Mouse (Mus musculus) testis, adult 2 months (tissue): Measurements from ENCODE around the gene Armcx4. TPM values are rescaled to one million over a fixed set of nuclear protein-coding genes. Genes with fewer than 3 reads are reported as not detected.

ENCODE experiments used
- H3K27ac ChIP-seq: fragments of 200-500 bp; 2 replicates; pipeline ENCODE4 v1.5.1; 2012; ENCODE audit warnings: low read depth, low read length; ENCODE audit not compliant: control insufficient read depth, insufficient read depth
- H3K27me3 ChIP-seq: fragments of 200-500 bp; 2 replicates; pipeline ENCODE4 v1.6.1; 2012; ENCODE audit warnings: mild to moderate bottlenecking, low read length, moderate library complexity; ENCODE audit not compliant: control insufficient read depth, insufficient read depth
- H3K36me3 ChIP-seq: fragments of 200-500 bp; 2 replicates; pipeline ENCODE4 v1.6.1; 2012; ENCODE audit warnings: mild to moderate bottlenecking, low read length; ENCODE audit not compliant: control insufficient read depth, insufficient read depth
- H3K4me1 ChIP-seq: fragments of 200-500 bp; 2 replicates; pipeline ENCODE4 v1.6.1; 2012; ENCODE audit warnings: low read length; ENCODE audit not compliant: control insufficient read depth, insufficient read depth
- H3K4me3 ChIP-seq: fragments of 200-500 bp; 2 replicates; pipeline ENCODE4 v1.5.1; 2012; ENCODE audit warnings: low read depth, mild to moderate bottlenecking, low read length, moderate library complexity, mixed read lengths; ENCODE audit not compliant: control insufficient read depth
- CTCF ChIP-seq: fragments of 200-500 bp; IDR thresholded peaks from 2 replicates; pipeline ENCODE4 v1.5.1; 2012; ENCODE audit warnings: low read depth, mild to moderate bottlenecking, inconsistent platforms, low read length, moderate library complexity; ENCODE audit not compliant: control insufficient read depth, insufficient read depth, insufficient replicate concordance
- POLR2A ChIP-seq: fragments of 200-500 bp; IDR thresholded peaks from 2 replicates; pipeline ENCODE4 v1.6.1; 2012; ENCODE audit warnings: low read depth, mild to moderate bottlenecking, inconsistent platforms, low read length, moderate library complexity; ENCODE audit not compliant: control insufficient read depth
- polyA plus RNA-seq: library from polyadenylated mRNA; depleted of rRNA; stranded (reverse); fragments of >200 nt; gene quantifications from 2 replicates; pipeline ENCODE4 v1.2.3, GENCODE M21; 2012

Armcx4 gene
- polyA plus RNA-seq, 1 experiment, result 0.28 TPM

- no peak overlapping the region for H3K4me3 ChIP-seq
- TF ChIP-seq CTCF (no peak), POLR2A (no peak)
- H3K4me1 ChIP-seq, result no peaks in the 10 kb centered on the region
- H3K27ac ChIP-seq, result no peak overlapping the region
- no peaks in the 10 kb centered on the region for H3K27me3 ChIP-seq
- H3K36me3 ChIP-seq, result no peaks in the 10 kb centered on the region
These were observed 11.3 kb upstream of the Armcx4 start for GRCm38 (mm10) chrX:134675022-134675421.

GRCm38 (mm10) chrX:134675959-134676358 is 10.4 kb upstream of the Armcx4 start:
- H3K27ac ChIP-seq, result no peak overlapping the region
- H3K36me3 ChIP-seq, result no peaks in the 10 kb centered on the region

GRCm38 (mm10) chrX:134684936-134685335 is 1.4 kb upstream of the Armcx4 start:
- TF ChIP-seq CTCF, result no peak
- no peak for TF ChIP-seq POLR2A
- Histone ChIP-seq H3K4me1 (no peaks in the 10 kb centered on the region), H3K4me3 (no peak overlapping the region), H3K27ac (no peak overlapping the region), H3K36me3 (no peaks in the 10 kb centered on the region), H3K27me3 (no peaks in the 10 kb centered on the region)

More at GRCm38 (mm10) chrX:134675959-134676358, 10.4 kb upstream of the Armcx4 start:
- TF ChIP-seq POLR2A (no peak), CTCF (no peak)
- no peaks in the 10 kb centered on the region for H3K4me1 ChIP-seq
- H3K27me3 ChIP-seq, result no peaks in the 10 kb centered on the region
- no peak overlapping the region for H3K4me3 ChIP-seq

- no peaks in the 10 kb centered on the region for H3K36me3 ChIP-seq
- H3K4me3 ChIP-seq, result peak overlapping the region; percentile 58
- TF ChIP-seq CTCF (no peak), POLR2A (no peak)
- peak overlapping the region; percentile 29; the same call in 1 of the 2 replicates for H3K27ac ChIP-seq
- no peaks in the 10 kb centered on the region for H3K27me3 ChIP-seq
- no peaks in the 10 kb centered on the region for H3K4me1 ChIP-seq
These were observed 436 bp downstream of the Armcx4 start for GRCm38 (mm10) chrX:134686739-134687171.

GRCm38 (mm10) chrX:134689676-134690075 is 3.4 kb downstream of the Armcx4 start:
- no peak overlapping the region for H3K27ac ChIP-seq
- H3K27me3 ChIP-seq, result no peaks in the 10 kb centered on the region
- H3K4me1 ChIP-seq, result no peaks in the 10 kb centered on the region
- TF ChIP-seq CTCF, result no peak
- no peak for TF ChIP-seq POLR2A
- H3K4me3 ChIP-seq, result no peak overlapping the region
- H3K36me3 ChIP-seq, result no peaks in the 10 kb centered on the region

GRCm38 (mm10) chrX:134690871-134691539 is 4.7 kb downstream of the Armcx4 start:
- H3K27ac ChIP-seq, result no peak overlapping the region
- no peaks in the 10 kb centered on the region for H3K27me3 ChIP-seq
- no peaks in the 10 kb centered on the region for H3K36me3 ChIP-seq
- no peak overlapping the region for H3K4me3 ChIP-seq
- no peaks in the 10 kb centered on the region for H3K4me1 ChIP-seq
- TF ChIP-seq CTCF (no peak), POLR2A (no peak)

- no peak overlapping the region for H3K4me3 ChIP-seq
- H3K27me3 ChIP-seq, result no peaks in the 10 kb centered on the region
- H3K27ac ChIP-seq, result no peak overlapping the region
- no peaks in the 10 kb centered on the region for H3K36me3 ChIP-seq
- H3K4me1 ChIP-seq, result no peaks in the 10 kb centered on the region
- no peak for TF ChIP-seq POLR2A
- no peak for TF ChIP-seq CTCF
These were observed 5.2 kb downstream of the Armcx4 start for GRCm38 (mm10) chrX:134691540-134691935.
